Mouse (Mus musculus) cortical plate, adult 2 months (tissue): ENCODE results near the gene Epha1. TPM values are rescaled to one million over a fixed set of nuclear protein-coding genes. Genes with fewer than 3 reads are reported as not detected.

Experiments
- H3K27ac ChIP-seq: fragments of 200-500 bp; 2 replicates; pipeline ENCODE4 v1.5.1; 2012; ENCODE audit warnings: low read length, control low read depth, inconsistent platforms; ENCODE audit not compliant: insufficient read depth
- H3K4me1 ChIP-seq: fragments of 200-500 bp; 2 replicates; pipeline ENCODE4 v1.6.1; 2011; ENCODE audit warnings: low read length; ENCODE audit not compliant: control insufficient read depth, insufficient read depth
- H3K4me3 ChIP-seq: fragments of 200-500 bp; 2 replicates; pipeline ENCODE4 v1.5.1; 2011; ENCODE audit warnings: mild to moderate bottlenecking, low read length, control low read depth; ENCODE audit not compliant: insufficient read depth
- CTCF ChIP-seq: fragments of 200-500 bp; IDR thresholded peaks from 2 replicates; pipeline ENCODE4 v1.5.1; 2011; ENCODE audit warnings: mild to moderate bottlenecking, control low read depth, low read length; ENCODE audit not compliant: insufficient read depth; ENCODE audit errors: extremely low read depth
- POLR2A ChIP-seq: fragments of 200-500 bp; IDR thresholded peaks from 2 replicates; pipeline ENCODE4 v1.6.1; 2011; ENCODE audit warnings: mild to moderate bottlenecking, low read length, control low read depth; ENCODE audit not compliant: insufficient read depth; ENCODE audit errors: extremely low read depth
- polyA plus RNA-seq: library from polyadenylated mRNA; depleted of rRNA; stranded (reverse); fragments of >200 nt; gene quantifications from 2 replicates; pipeline ENCODE4 v1.2.3, GENCODE M21; 2012; rRNA removed

Epha1 gene
- 0.23 and 0.25 TPM in 2 replicates for polyA plus RNA-seq

GRCm38 (mm10) chr6:42372816-42373547, at the start of gene Epha1:
Gene Epha1 (minus strand): TSS chr6:42373268.
- TF ChIP-seq POLR2A (no peak), CTCF (peak; percentile 42; the same call in 1 of the 2 replicates)
- H3K27ac ChIP-seq = no peak within 1 kb of the TSS
- 0 out of 2 replicates have a peak within 1 kb of the TSS, but pooled peaks have one; percentile 4 for H3K4me3 ChIP-seq
- no peaks in the 10 kb centered on the region; the same call in 1 of the 2 replicates for H3K4me1 ChIP-seq

GRCm38 (mm10) chr6:42421439-42421838, 48.4 kb upstream of the Epha1 start:
- TF ChIP-seq CTCF = no peak
- TF ChIP-seq POLR2A = no peak
- Histone ChIP-seq H3K4me3 (no peak overlapping the region), H3K27ac (no peak overlapping the region), H3K4me1 (no peaks in the 10 kb centered on the region)

GRCm38 (mm10) chr6:42419443-42419842, 46.4 kb upstream of the Epha1 start:
- TF ChIP-seq POLR2A (no peak), CTCF (no peak)
- no peaks in the 10 kb centered on the region for H3K4me1 ChIP-seq
- H3K4me3 ChIP-seq = no peak overlapping the region
- H3K27ac ChIP-seq = no peak overlapping the region

- Histone ChIP-seq H3K27ac (no peak within 1 kb of the TSS), H3K4me3 (no peak within 1 kb of the TSS), H3K4me1 (no peaks in the 10 kb centered on the region)
- TF ChIP-seq POLR2A (no peak), CTCF (no peak)
Observed at GRCm38 (mm10) chr6:42405134-42405533, 32.1 kb upstream of the Epha1 start, which contains the start of gene Tas2r135. Gene Tas2r135 (plus strand): TSS chr6:42405434.

- H3K4me1 ChIP-seq = no peaks in the 10 kb centered on the region
- no peak within 1 kb of the TSS for H3K27ac ChIP-seq
- TF ChIP-seq POLR2A = no peak
- TF ChIP-seq CTCF = no peak
- H3K4me3 ChIP-seq = no peak within 1 kb of the TSS
Observed at GRCm38 (mm10) chr6:42399938-42400337, 26.9 kb upstream of the Epha1 start, which contains the start of gene Tas2r143. Gene Tas2r143 (plus strand): TSS chr6:42400238.

- no peak for TF ChIP-seq POLR2A
- TF ChIP-seq CTCF = no peak
- Histone ChIP-seq H3K27ac (no peak overlapping the region), H3K4me3 (no peak overlapping the region), H3K4me1 (no peaks in the 10 kb centered on the region)
Observed at GRCm38 (mm10) chr6:42398998-42399397, 25.9 kb upstream of the Epha1 start.

GRCm38 (mm10) chr6:42398285-42398684, 25.2 kb upstream of the Epha1 start:
- Histone ChIP-seq H3K4me1 (no peaks in the 10 kb centered on the region), H3K27ac (no peak overlapping the region), H3K4me3 (no peak overlapping the region)
- TF ChIP-seq POLR2A (no peak), CTCF (no peak)

- TF ChIP-seq POLR2A (no peak), CTCF (no peak)
- H3K27ac ChIP-seq = no peak overlapping the region
- H3K4me1 ChIP-seq = no peaks in the 10 kb centered on the region
- H3K4me3 ChIP-seq = no peak overlapping the region
Observed at GRCm38 (mm10) chr6:42397041-42397657, 24.1 kb upstream of the Epha1 start.

GRCm38 (mm10) chr6:42395960-42396809, 23.1 kb upstream of the Epha1 start:
- H3K4me3 ChIP-seq = no peak overlapping the region
- no peaks in the 10 kb centered on the region for H3K4me1 ChIP-seq
- TF ChIP-seq CTCF (no peak), POLR2A (no peak)

More at GRCm38 (mm10) chr6:42395960-42396809, 23.1 kb upstream of the Epha1 start:
- no peak overlapping the region for H3K27ac ChIP-seq
